Mouse (Mus musculus): Measurements from ENCODE around the gene Fam167b. TPM values are rescaled to one million over a fixed set of nuclear protein-coding genes. Genes with fewer than 3 reads are reported as not detected.

Fam167b gene
- polyA plus RNA-seq, 1 experiment from 2014 or later = 0.58 TPM

DNA sequence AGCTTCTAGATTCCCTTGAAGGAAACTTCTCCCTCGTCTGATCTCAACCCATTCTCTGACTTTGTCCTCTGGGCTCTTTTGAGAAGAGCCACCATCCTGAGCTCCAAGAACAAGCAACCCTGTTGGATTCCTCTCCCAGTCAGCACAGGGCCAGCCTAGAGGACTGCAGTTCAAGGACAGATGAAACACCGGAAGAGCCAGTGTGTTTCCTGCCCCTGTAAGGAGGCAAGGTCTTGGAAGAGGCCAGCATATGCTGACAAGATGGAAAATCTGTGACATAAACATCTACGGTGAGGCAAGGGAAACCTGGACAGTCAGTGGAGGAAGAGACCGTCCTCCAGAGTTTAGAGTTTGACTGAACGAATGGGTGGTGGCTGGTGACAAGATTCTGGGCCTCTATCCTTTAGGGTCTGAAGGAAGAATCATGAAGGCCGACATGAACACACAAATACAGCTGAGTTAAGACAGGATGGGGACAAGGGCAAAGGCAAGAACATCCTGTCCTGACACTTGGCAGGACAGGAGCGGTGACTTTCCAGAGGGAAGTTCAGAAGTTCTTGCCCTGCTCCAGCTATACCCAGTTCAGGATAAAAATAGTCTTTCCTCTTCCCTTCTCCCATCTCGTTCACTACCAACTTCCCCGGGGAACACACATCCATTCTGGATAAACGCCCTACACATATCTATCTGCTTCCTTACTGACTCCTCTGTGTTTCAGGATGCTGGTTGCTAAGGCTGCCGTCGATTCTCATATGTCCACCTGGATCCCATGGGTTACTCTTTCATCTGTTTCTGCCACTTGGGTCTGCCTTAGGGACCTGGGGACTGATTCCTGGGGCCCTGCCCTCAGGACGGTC, 5.9 kb downstream of the Fam167b start:
- Histone ChIP-seq H3K27ac (ENCODE audit: low read depth, low read length) (no peak overlapping the region), H3K36me3 (ENCODE audit: control insufficient read depth, insufficient read depth, low read length) (no peaks in the 10 kb centered on the region), H3K4me2 (ENCODE audit: low read length) (no peak overlapping the region), H3K27me3 (replicated peaks; ENCODE audit: control insufficient read depth, insufficient read depth, low read length) (no peaks in the 10 kb centered on the region), H3K9me3 (ENCODE audit: control insufficient read depth, low read length) (no peaks in the 10 kb centered on the region), H3K4me1 (ENCODE audit: control insufficient read depth, insufficient read depth, low read depth, low read length) (peaks cover 3% of the 10 kb centered on the region; the same call in 1 of the 2 replicates), H3K9ac (ENCODE audit: low read depth, low read length) (no peak overlapping the region), H3K4me3 (ENCODE audit: low read length) (no peak overlapping the region)
- 87% methylated on average over 13 of the region's 13 CpGs for WGBS
- no peak for ATAC-seq

DNA sequence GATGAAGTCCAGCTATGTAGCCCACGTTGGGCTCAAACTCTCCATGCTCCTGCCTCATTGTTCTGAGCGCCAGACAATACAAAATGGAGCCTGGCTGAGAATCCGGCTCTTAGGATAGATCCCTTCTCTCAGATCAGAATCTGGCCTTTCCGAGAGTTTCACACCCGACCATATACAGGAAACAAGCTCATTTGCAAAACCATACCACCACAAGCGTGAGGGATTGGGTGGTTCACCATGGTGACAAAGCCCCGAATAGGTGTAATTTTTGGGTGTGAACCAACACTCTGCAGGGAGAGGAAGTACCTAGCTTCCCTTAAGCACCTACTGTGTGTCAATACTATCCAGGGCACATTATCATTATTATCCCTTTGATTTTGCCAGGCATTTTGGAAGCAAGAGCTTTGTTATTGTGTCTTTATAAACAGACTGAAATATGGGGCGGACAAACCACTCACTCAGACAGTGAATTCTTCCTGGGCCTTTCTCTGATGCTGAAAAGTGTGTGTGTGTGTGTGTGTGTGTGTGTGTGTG, 6.7 kb downstream of the Fam167b start:
- no peak overlapping the region for H3K4me2 ChIP-seq (ENCODE audit: low read length)
- no peak overlapping the region for H3K27ac ChIP-seq (ENCODE audit: low read depth, low read length)
- no peaks in the 10 kb centered on the region for H3K27me3 ChIP-seq (replicated peaks; ENCODE audit: control insufficient read depth, insufficient read depth, low read length)
- no peaks in the 10 kb centered on the region for H3K36me3 ChIP-seq (ENCODE audit: control insufficient read depth, insufficient read depth, low read length)
- H3K9ac ChIP-seq (ENCODE audit: low read depth, low read length) = no peak overlapping the region
- ATAC-seq = no peak
- no peak overlapping the region for H3K4me3 ChIP-seq (ENCODE audit: low read length)
- no peaks in the 10 kb centered on the region for H3K4me1 ChIP-seq (ENCODE audit: control insufficient read depth, insufficient read depth, low read depth, low read length)
- WGBS = 75% methylated on average over 8 of the region's 8 CpGs
- H3K9me3 ChIP-seq (ENCODE audit: control insufficient read depth, low read length) = no peaks in the 10 kb centered on the region

DNA sequence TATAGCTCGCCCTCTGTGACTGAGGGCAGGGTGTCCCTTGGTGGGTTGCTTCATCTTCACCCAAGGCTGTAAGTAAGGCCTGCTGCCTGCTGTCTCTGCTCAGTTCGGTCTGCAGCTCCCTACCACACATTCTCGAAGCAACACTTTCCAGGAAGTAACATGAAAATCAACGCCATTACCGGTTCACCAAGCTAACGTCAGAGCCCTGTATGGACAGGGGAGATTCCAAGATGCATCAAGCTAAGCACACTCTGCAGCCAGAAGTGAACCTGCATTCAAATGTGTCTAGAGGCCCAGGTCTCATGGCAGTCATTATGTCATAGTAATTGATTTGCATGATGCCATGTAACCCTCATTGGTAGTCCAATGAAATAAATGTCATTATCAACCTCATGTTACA, 8.3 kb downstream of the Fam167b start:
- Histone ChIP-seq H3K4me2 (ENCODE audit: low read length) (no peak overlapping the region), H3K36me3 (ENCODE audit: control insufficient read depth, insufficient read depth, low read length) (no peaks in the 10 kb centered on the region), H3K4me3 (ENCODE audit: low read length) (no peak overlapping the region), H3K27me3 (replicated peaks; ENCODE audit: control insufficient read depth, insufficient read depth, low read length) (no peaks in the 10 kb centered on the region), H3K9ac (ENCODE audit: low read depth, low read length) (no peak overlapping the region), H3K4me1 (ENCODE audit: control insufficient read depth, insufficient read depth, low read depth, low read length) (no peaks in the 10 kb centered on the region), H3K27ac (ENCODE audit: low read depth, low read length) (no peak overlapping the region), H3K9me3 (ENCODE audit: control insufficient read depth, low read length) (no peaks in the 10 kb centered on the region)
- 94% methylated on average over 6 of the region's 6 CpGs for WGBS
- ATAC-seq = no peak

DNA sequence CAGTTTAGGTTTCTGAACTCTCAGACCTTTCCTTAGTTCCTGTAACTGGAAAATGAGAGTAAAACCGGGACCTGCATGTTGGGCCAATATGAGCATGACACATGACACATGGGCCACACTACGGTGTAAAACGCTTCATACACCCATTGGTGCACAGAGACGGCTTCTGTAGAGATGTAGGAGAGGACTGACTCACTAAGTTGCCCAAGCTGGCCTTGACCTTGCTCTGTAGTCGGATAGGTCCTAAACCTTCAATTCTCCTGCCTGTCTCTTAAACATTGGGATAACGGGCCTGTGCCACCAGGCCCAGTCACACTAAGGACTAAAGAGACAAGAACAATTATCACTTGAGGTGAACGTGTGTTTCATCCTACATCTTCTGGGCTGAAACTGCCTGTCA, 10.0 kb downstream of the Fam167b start:
- no peak overlapping the region for H3K27ac ChIP-seq (ENCODE audit: low read depth, low read length)
- H3K27me3 ChIP-seq (replicated peaks; ENCODE audit: control insufficient read depth, insufficient read depth, low read length) = no peaks in the 10 kb centered on the region
- ATAC-seq = no peak
- H3K4me3 ChIP-seq (ENCODE audit: low read length) = no peak overlapping the region
- no peaks in the 10 kb centered on the region for H3K4me1 ChIP-seq (ENCODE audit: control insufficient read depth, insufficient read depth, low read depth, low read length)
- H3K4me2 ChIP-seq (ENCODE audit: low read length) = no peak overlapping the region
- no peaks in the 10 kb centered on the region for H3K36me3 ChIP-seq (ENCODE audit: control insufficient read depth, insufficient read depth, low read length)
- H3K9ac ChIP-seq (ENCODE audit: low read depth, low read length) = no peak overlapping the region
- 95% methylated on average over 7 of the region's 7 CpGs for WGBS
- no peaks in the 10 kb centered on the region for H3K9me3 ChIP-seq (ENCODE audit: control insufficient read depth, low read length)

DNA sequence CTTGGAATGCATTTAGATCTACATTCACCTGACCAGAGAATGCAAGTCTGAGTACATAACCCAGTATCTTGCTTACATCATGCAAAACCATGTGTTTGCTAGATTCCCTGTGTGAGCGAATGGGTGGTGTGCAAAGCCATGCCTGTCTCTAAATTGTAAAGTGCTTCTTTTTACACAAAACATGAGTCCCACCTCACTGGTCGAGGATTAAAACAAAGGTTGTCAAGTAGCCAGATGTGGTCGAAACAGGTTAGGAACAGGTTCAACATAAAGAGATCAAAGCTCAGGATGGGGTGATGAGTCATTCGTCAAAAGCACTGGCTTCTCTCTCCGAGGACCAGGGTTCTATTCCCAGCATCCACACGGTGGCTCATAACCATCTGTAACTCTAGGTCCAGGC, 13.2 kb downstream of the Fam167b start:
- Histone ChIP-seq H3K4me3 (ENCODE audit: low read length) (no peak overlapping the region), H3K4me2 (ENCODE audit: low read length) (no peak overlapping the region), H3K27ac (ENCODE audit: low read depth, low read length) (no peak overlapping the region), H3K9ac (ENCODE audit: low read depth, low read length) (no peak overlapping the region), H3K36me3 (ENCODE audit: control insufficient read depth, insufficient read depth, low read length) (no peaks in the 10 kb centered on the region), H3K27me3 (replicated peaks; ENCODE audit: control insufficient read depth, insufficient read depth, low read length) (no peaks in the 10 kb centered on the region), H3K4me1 (ENCODE audit: control insufficient read depth, insufficient read depth, low read depth, low read length) (no peaks in the 10 kb centered on the region), H3K9me3 (ENCODE audit: control insufficient read depth, low read length) (no peaks in the 10 kb centered on the region)
- ATAC-seq = no peak
- 90% methylated on average over 6 of the region's 6 CpGs for WGBS

DNA sequence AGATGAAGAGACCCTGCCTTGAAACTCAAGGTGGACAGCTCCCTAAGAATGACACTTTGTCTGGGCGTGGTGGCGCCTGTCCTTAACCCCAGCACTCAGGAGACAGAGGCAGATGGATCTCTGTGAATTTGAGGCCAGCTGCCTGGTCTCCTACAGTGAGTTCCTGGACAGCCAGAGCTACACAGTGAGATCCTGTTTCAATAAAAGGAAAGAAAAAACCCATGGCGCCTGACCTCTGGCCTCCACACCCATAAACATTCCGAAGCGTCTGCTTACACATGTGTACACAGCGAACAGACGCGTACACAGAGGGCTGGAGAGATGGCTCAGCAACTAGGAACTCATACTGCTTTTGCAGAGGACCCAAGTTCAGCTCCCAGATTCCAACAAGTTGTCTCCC, 14.6 kb downstream of the Fam167b start:
- no peak overlapping the region for H3K4me2 ChIP-seq (ENCODE audit: low read length)
- no peak overlapping the region for H3K27ac ChIP-seq (ENCODE audit: low read depth, low read length)
- no peaks in the 10 kb centered on the region for H3K36me3 ChIP-seq (ENCODE audit: control insufficient read depth, insufficient read depth, low read length)
- H3K9me3 ChIP-seq (ENCODE audit: control insufficient read depth, low read length) = no peaks in the 10 kb centered on the region
- WGBS = 72% methylated on average over 8 of the region's 8 CpGs
- H3K4me1 ChIP-seq (ENCODE audit: control insufficient read depth, insufficient read depth, low read depth, low read length) = no peaks in the 10 kb centered on the region
- ATAC-seq = no peak
- H3K9ac ChIP-seq (ENCODE audit: low read depth, low read length) = no peak overlapping the region
- H3K4me3 ChIP-seq (ENCODE audit: low read length) = no peak overlapping the region
- H3K27me3 ChIP-seq (replicated peaks; ENCODE audit: control insufficient read depth, insufficient read depth, low read length) = no peaks in the 10 kb centered on the region

DNA sequence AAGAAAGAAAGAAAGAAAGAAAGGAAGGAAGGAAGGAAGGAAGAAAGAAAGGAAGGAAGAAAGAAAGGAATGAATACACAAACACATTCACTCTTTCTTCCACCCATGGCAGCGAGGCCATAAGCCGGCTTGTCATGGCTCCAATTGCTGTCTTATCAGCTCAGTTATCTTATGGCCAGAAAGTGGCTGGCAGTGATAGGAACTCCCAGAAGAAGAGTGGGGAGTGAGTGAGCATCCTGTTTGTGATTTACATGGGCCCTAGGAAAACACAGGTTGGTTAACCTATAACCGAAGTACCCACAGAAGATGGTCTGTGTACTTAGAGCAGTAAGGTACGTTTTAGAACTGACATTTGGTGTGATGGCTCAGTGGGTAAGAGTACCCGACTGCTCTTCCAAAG, 17.2 kb downstream of the Fam167b start:
- Histone ChIP-seq H3K27ac (ENCODE audit: low read depth, low read length) (no peak overlapping the region), H3K9ac (ENCODE audit: low read depth, low read length) (no peak overlapping the region), H3K9me3 (ENCODE audit: control insufficient read depth, low read length) (no peaks in the 10 kb centered on the region), H3K36me3 (ENCODE audit: control insufficient read depth, insufficient read depth, low read length) (no peaks in the 10 kb centered on the region), H3K27me3 (replicated peaks; ENCODE audit: control insufficient read depth, insufficient read depth, low read length) (no peaks in the 10 kb centered on the region), H3K4me1 (ENCODE audit: control insufficient read depth, insufficient read depth, low read depth, low read length) (peaks cover 4% of the 10 kb centered on the region; the same call in 1 of the 2 replicates), H3K4me2 (ENCODE audit: low read length) (no peak overlapping the region), H3K4me3 (ENCODE audit: low read length) (no peak overlapping the region)
- ATAC-seq = no peak
- 89% methylated on average over 5 of the region's 5 CpGs for WGBS

DNA sequence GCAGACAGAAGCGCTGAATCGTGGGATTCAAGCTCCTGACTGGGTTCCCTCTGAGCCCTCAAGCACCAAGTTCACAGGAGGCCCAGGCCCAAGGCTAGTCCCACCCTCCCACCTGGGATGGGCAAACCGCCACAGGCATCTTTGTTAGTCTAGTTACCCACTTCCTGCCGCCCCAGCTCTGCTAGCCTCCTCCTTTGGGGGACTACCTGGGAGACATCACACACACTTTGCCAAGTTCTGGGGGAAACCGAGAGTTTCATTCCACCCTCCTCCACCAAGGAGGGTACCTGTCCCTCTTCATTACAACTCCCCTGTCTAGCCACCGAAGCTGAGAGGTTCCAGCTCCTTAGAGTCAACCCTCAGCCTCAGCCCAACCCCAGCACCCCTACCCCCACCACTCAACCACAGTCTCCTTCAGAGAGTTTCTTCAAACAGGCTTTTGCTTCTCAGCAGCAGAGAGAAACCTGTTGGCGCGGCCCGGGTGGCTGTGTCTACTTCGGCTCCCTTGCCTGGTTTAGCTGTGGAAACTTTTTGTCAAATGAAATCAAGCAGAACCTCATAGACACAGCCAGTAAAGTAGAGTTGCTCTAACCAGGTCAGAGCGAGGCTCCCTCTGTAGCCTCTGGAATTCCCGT, 19.9 kb downstream of the Fam167b start:
- no peaks in the 10 kb centered on the region for H3K9me3 ChIP-seq (ENCODE audit: control insufficient read depth, low read length)
- no peaks in the 10 kb centered on the region for H3K36me3 ChIP-seq (ENCODE audit: control insufficient read depth, insufficient read depth, low read length)
- H3K27ac ChIP-seq (ENCODE audit: low read depth, low read length) = no peak overlapping the region
- H3K4me2 ChIP-seq (ENCODE audit: low read length) = no peak overlapping the region
- no peak overlapping the region for H3K4me3 ChIP-seq (ENCODE audit: low read length)
- H3K4me1 ChIP-seq (ENCODE audit: control insufficient read depth, insufficient read depth, low read depth, low read length) = peaks cover 4% of the 10 kb centered on the region
- no peak for ATAC-seq
- no peaks in the 10 kb centered on the region for H3K27me3 ChIP-seq (replicated peaks; ENCODE audit: control insufficient read depth, insufficient read depth, low read length)
- 86% methylated on average over 12 of the region's 12 CpGs for WGBS
- H3K9ac ChIP-seq (ENCODE audit: low read depth, low read length) = no peak overlapping the region

DNA sequence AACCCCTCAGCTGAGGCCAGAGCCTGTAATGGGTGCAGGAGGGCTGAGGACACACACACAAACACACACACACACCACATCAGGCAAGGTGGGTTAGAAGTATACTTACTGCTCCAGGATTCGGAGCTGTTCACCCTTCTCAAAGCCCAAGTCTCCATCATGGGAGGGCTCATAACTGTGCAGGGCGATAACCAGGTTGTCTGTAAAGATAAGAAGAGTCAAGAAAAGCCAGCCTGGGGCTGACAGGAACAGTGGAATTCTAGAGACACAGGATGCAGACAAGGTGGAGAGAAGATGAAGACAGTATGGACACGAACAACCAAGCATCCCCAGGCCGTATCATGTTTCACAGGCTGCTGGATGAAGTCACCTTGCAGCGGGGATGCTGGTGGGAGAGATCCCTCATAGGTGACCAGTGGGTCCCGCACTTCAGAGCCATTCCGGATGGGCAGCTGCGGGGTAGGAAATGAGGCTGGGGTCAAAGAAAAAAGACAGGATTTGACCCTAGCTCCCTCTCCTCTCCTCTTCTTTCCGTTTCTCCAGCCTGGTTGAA, 21.0 kb downstream of the Fam167b start:
- H3K4me2 ChIP-seq (ENCODE audit: low read length) = peak overlapping the region; percentile 86
- no peaks in the 10 kb centered on the region for H3K27me3 ChIP-seq (replicated peaks; ENCODE audit: control insufficient read depth, insufficient read depth, low read length)
- no peak overlapping the region; the same call in none of the 2 replicates for H3K27ac ChIP-seq (ENCODE audit: low read depth, low read length)
- H3K4me3 ChIP-seq (ENCODE audit: low read length) = no peak overlapping the region
- WGBS = 84% methylated on average over 9 of the region's 9 CpGs
- no peaks in the 10 kb centered on the region for H3K36me3 ChIP-seq (ENCODE audit: control insufficient read depth, insufficient read depth, low read length)
- H3K4me1 ChIP-seq (ENCODE audit: control insufficient read depth, insufficient read depth, low read depth, low read length) = peaks cover 4% of the 10 kb centered on the region
- ATAC-seq = no peak
- H3K9ac ChIP-seq (ENCODE audit: low read depth, low read length) = no peak overlapping the region
- H3K9me3 ChIP-seq (ENCODE audit: control insufficient read depth, low read length) = no peaks in the 10 kb centered on the region

Data from hindbrain, embryonic 16.5 days (tissue).